Mouse (Mus musculus): ENCODE data around the gene Calhm1. TPM values are rescaled to one million over a fixed set of nuclear protein-coding genes. Genes with fewer than 3 reads are reported as not detected.
A peak's percentile ranks its signal among the peaks of the same experiment; 100 is the strongest.

The Calhm1 gene
- not detected in 2 replicates for polyA plus RNA-seq (2015; fragmentation: Nextera tagmentation; extraction: Ambion mirVana)

DNA sequence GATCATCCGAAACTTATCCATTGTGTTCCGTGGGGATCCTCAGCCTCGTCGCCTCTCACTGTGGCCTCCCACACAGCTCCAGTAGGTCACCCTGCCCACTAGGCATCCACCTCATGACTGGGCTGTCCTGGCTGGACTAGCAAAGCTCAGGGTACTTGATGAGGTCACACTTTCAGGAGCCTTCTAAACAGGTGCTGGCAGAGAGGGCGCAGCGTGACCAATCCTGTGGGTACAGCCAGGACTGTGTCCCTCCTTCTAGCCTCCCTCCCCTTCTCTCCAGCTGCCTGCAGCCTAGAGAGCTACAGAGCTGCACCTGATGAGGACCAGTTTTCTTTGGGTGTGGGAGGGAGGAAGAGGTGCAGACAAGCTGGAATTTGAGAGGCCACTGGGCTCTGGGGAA, at the start of gene Calhm1:
Calhm1 (minus strand) TSS at position 101 of the 400 bp plus-strand sequence.
- no peaks in the 10 kb centered on the region for H3K9me3 ChIP-seq (replicated peaks; ENCODE audit: low read length)
- no peaks in the 10 kb centered on the region for H3K4me1 ChIP-seq (replicated peaks; ENCODE audit: insufficient read depth, low read length)
- no peaks in the 10 kb centered on the region for H3K36me3 ChIP-seq (ENCODE audit: insufficient read depth, low read length)
- DNase-seq (ENCODE audit: low spot score): no peak
- no peaks in the 10 kb centered on the region for H3K27me3 ChIP-seq (ENCODE audit: insufficient read depth, low read length)
- H3K4me3 ChIP-seq (replicated peaks; ENCODE audit: low read depth, low read length): no peak within 1 kb of the TSS
- no peak within 1 kb of the TSS for H3K27ac ChIP-seq
- TF ChIP-seq CTCF (IDR thresholded peaks at IDR 0.05; ENCODE audit: low read depth): no peak
- no peak for ATAC-seq (replicated peaks; ENCODE audit: low FRiP score, low read depth)
- H3K4me2 ChIP-seq (ENCODE audit: low read length): no peak within 1 kb of the TSS
- H3K9ac ChIP-seq (ENCODE audit: low read depth, low read length): no peak within 1 kb of the TSS
- 86% methylated on average over 6 of the region's 6 CpGs for WGBS

DNA sequence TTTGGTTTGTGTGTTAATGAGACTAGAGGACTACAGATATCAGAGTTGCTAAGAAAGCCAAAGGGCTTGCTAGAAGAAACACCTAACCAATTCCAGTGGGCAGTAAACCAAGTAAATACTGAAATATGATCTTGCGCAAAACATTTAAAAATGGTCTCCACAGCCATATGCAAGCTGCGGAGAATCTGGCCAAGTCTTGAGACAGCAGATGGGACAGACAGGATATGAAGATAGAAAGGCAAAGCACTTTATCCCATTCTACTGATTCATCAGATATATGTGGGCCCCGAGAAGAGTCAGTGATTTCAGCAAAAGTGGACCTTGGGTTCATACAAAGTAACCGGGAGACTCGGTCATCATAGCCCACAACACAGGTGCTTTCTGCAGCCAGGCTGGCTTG, 48.1 kb upstream of the Calhm1 start:
- Histone ChIP-seq H3K4me1 (replicated peaks; ENCODE audit: insufficient read depth, low read length) (no peaks in the 10 kb centered on the region), H3K36me3 (ENCODE audit: insufficient read depth, low read length) (no peaks in the 10 kb centered on the region)
- 96% methylated on average over 5 of the region's 5 CpGs for whole genome bisulfite sequencing

DNA sequence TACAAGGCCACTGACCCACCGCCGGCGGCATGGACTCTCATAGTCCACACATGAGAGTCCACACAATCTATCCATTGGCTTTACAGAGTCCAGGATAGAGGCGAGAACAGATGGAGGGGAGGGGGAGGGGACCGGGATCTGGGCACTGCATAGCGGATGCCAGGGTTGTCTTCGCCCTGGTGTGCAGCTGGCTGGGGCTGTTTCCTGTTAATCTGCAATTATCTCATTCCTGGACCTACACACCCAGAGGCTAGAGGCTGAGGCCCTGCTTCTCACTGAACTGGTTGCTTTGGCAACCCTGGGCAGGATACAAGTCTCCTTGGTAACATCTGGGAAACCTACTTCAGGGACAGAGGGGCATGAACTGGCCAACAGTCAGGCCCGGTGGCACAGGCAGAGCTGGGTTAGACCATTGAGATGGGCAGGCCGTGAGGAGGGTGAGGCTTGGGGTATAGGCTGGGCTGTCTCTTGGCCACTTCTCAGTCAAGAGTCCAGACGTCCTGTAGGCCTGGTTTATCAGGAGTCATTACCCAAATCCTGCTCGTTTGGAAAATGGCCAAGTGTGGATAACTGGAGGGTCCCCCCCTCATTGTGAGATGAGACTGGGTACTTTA, 44.6 kb upstream of the Calhm1 start:
- TF ChIP-seq CTCF (IDR thresholded peaks at IDR 0.05; ENCODE audit: low read depth): no peak
- Histone ChIP-seq H3K36me3 (ENCODE audit: insufficient read depth, low read length) (no peaks in the 10 kb centered on the region), H3K27ac (no peak overlapping the region), H3K4me3 (replicated peaks; ENCODE audit: low read depth, low read length) (no peak overlapping the region), H3K27me3 (ENCODE audit: insufficient read depth, low read length) (no peaks in the 10 kb centered on the region), H3K4me2 (ENCODE audit: low read length) (no peak overlapping the region), H3K4me1 (replicated peaks; ENCODE audit: insufficient read depth, low read length) (no peaks in the 10 kb centered on the region), H3K9me3 (replicated peaks; ENCODE audit: low read length) (no peaks in the 10 kb centered on the region), H3K9ac (ENCODE audit: low read depth, low read length) (no peak overlapping the region)
- ATAC-seq (replicated peaks; ENCODE audit: low FRiP score, low read depth) (peak; percentile 40; the same call in 1 of the 2 replicates), DNase-seq (ENCODE audit: low spot score) (no peak)
- WGBS: 78% methylated on average over 11 of the region's 11 CpGs

More for the DNA sequence above, 48.1 kb upstream of the Calhm1 start:
- Histone ChIP-seq H3K4me2 (ENCODE audit: low read length) (no peak overlapping the region), H3K9ac (ENCODE audit: low read depth, low read length) (no peak overlapping the region), H3K9me3 (replicated peaks; ENCODE audit: low read length) (no peaks in the 10 kb centered on the region), H3K4me3 (replicated peaks; ENCODE audit: low read depth, low read length) (no peak overlapping the region), H3K27ac (no peak overlapping the region), H3K27me3 (ENCODE audit: insufficient read depth, low read length) (no peaks in the 10 kb centered on the region)
- ATAC-seq (replicated peaks; ENCODE audit: low FRiP score, low read depth) (no peak), DNase-seq (ENCODE audit: low spot score) (no peak)
- TF ChIP-seq CTCF (IDR thresholded peaks at IDR 0.05; ENCODE audit: low read depth): no peak

DNA sequence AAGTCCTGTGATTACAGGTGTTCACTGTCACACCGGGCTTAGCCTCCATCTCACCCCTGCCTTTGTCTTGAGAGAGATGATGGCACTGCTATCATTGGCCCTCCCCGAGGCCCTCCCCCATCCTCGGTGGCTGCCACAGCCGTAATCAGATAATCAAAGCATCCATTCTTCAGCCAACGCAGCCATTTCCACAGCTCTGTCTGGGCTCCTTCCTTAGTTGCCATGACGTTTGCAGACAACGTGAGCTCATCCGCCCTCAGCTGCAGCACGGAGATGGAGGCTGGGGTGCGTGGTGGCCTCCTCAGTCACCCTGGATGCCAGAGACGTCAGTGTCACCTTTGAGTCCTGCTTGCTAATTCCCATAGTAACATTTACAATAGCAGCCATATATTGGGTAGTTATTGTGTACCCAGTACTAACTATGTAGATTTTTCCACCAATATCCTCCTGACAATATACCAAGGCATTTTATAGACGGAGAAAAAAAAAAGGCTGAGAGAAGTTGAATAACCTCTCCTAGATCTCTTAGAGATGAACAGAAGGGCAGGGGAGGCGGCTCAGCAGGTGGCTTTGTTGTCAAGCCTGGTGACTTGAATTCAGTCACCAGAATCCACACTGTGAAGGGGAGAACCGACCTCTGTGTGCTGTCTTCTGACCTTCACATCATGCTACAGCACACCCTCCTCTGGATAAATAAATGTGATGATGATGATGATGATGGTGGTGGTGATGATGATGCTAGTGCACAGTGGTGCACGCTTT, 42.6 kb upstream of the Calhm1 start:
- H3K4me3 ChIP-seq (replicated peaks; ENCODE audit: low read depth, low read length): no peak overlapping the region
- H3K9me3 ChIP-seq (replicated peaks; ENCODE audit: low read length): no peaks in the 10 kb centered on the region
- H3K27ac ChIP-seq: no peak overlapping the region
- DNase-seq (ENCODE audit: low spot score) (no peak), ATAC-seq (replicated peaks; ENCODE audit: low FRiP score, low read depth) (no peak)
- no peaks in the 10 kb centered on the region for H3K4me1 ChIP-seq (replicated peaks; ENCODE audit: insufficient read depth, low read length)
- no peak overlapping the region for H3K9ac ChIP-seq (ENCODE audit: low read depth, low read length)
- no peak for TF ChIP-seq CTCF (IDR thresholded peaks at IDR 0.05; ENCODE audit: low read depth)
- no peaks in the 10 kb centered on the region for H3K27me3 ChIP-seq (ENCODE audit: insufficient read depth, low read length)
- 52% methylated on average over 15 of the region's 15 CpGs for WGBS
- no peaks in the 10 kb centered on the region for H3K36me3 ChIP-seq (ENCODE audit: insufficient read depth, low read length)
- H3K4me2 ChIP-seq (ENCODE audit: low read length): no peak overlapping the region

DNA sequence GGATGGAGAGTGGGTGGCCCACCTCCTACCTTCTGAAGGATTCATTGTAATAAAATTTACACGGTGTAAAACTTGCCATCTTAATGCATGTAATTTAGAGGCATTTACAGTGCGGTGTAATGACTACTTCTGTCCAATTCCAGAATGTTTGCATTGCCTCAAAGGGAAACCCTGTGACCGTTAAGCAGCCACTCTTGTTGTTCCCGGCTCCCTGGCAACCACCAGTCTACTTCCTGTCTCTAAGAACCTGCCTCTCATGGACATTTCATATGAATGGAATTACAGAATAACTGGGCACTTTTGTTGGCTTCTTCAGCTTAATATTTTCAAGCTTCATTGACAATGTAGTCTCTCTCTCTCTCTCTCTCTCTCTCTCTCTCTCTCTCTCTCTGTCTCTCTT, 40.7 kb upstream of the Calhm1 start:
- H3K4me2 ChIP-seq (ENCODE audit: low read length): no peak overlapping the region
- H3K27ac ChIP-seq: no peak overlapping the region
- ATAC-seq (replicated peaks; ENCODE audit: low FRiP score, low read depth) (no peak), DNase-seq (ENCODE audit: low spot score) (peak; percentile 20)
- no peaks in the 10 kb centered on the region for H3K36me3 ChIP-seq (ENCODE audit: insufficient read depth, low read length)
- H3K9me3 ChIP-seq (replicated peaks; ENCODE audit: low read length): no peaks in the 10 kb centered on the region
- WGBS: 41% methylated on average over 4 of the region's 4 CpGs
- H3K27me3 ChIP-seq (ENCODE audit: insufficient read depth, low read length): peaks cover 4% of the 10 kb centered on the region; the same call in 1 of the 2 replicates
- no peak overlapping the region for H3K4me3 ChIP-seq (replicated peaks; ENCODE audit: low read depth, low read length)
- TF ChIP-seq CTCF (IDR thresholded peaks at IDR 0.05; ENCODE audit: low read depth): no peak
- H3K4me1 ChIP-seq (replicated peaks; ENCODE audit: insufficient read depth, low read length): no peaks in the 10 kb centered on the region; the same call in 1 of the 2 replicates
- H3K9ac ChIP-seq (ENCODE audit: low read depth, low read length): no peak overlapping the region

DNA sequence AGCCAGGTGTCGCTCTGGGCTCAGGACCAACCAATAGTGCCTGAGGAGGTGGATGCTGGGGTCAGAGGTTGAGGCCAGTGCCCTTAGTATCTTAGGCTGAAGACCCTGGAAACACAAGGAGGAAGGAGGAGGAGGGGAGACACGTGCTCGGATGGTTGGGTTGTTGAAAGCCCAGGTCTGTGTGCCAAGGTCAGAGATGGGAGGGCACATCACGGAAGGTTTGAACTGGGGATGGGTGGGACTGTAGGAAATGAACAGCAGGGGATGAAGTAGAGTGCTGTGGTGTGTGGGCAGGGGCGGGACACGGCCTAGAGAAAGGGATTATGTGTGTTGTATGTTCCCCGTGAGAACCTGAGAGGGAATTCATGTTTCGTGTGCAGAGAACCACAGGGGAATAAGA, 40.2 kb upstream of the Calhm1 start:
- no peak for ATAC-seq (replicated peaks; ENCODE audit: low FRiP score, low read depth)
- no peaks in the 10 kb centered on the region for H3K9me3 ChIP-seq (replicated peaks; ENCODE audit: low read length)
- no peak overlapping the region for H3K9ac ChIP-seq (ENCODE audit: low read depth, low read length)
- no peak for TF ChIP-seq CTCF (IDR thresholded peaks at IDR 0.05; ENCODE audit: low read depth)
- H3K36me3 ChIP-seq (ENCODE audit: insufficient read depth, low read length): no peaks in the 10 kb centered on the region
- H3K4me2 ChIP-seq (ENCODE audit: low read length): no peak overlapping the region
- no peak overlapping the region for H3K4me3 ChIP-seq (replicated peaks; ENCODE audit: low read depth, low read length)
- no peaks in the 10 kb centered on the region; the same call in 1 of the 2 replicates for H3K4me1 ChIP-seq (replicated peaks; ENCODE audit: insufficient read depth, low read length)
- DNase-seq (ENCODE audit: low spot score): no peak
- H3K27ac ChIP-seq: no peak overlapping the region
- peaks cover 9% of the 10 kb centered on the region for H3K27me3 ChIP-seq (ENCODE audit: insufficient read depth, low read length)
- WGBS: 67% methylated on average over 8 of the region's 8 CpGs

Data from kidney, postnatal 0 days (tissue).